ENCODE assay signal across 7 mouse cellular contexts in genomic region chr15:79097611-79098025, GRCm38 (mm10). TPM values are rescaled to one million over a fixed set of nuclear protein-coding genes. Genes with fewer than 3 reads are reported as not detected.
DNase-seq lines count a peak whose midpoint lies in the region; ATAC-seq lines count a peak whose summit lies in the region.

No protein-coding gene starts in this region.

- ATAC-seq in hindbrain, embryonic 15.5 days (ENCODE audit: low FRiP score, low read depth): peak; percentile 59; the same call in 1 of the 2 replicates
- ATAC-seq in erythroid progenitor cell, adult 5-6 weeks (replicated peaks; ENCODE audit: low FRiP score, poor library complexity, severe bottlenecking): no peak

- H3K4me1 ChIP-seq in hindbrain, embryonic 15.5 days (replicated peaks): 0 out of 2 replicates have a peak, but pooled peaks cover 5% of the 10 kb centered on the region

- H3K27me3 ChIP-seq in hindbrain, embryonic 15.5 days: no peaks in the 10 kb centered on the region

- 52% methylated on average over 6 of the region's 6 CpGs for WGBS in hindbrain, embryonic 15.5 days

- no peak overlapping the region for H3K9ac ChIP-seq in hindbrain, embryonic 15.5 days

- no peaks in the 10 kb centered on the region for H3K9me3 ChIP-seq in hindbrain, embryonic 15.5 days

- DNase-seq in right cerebral cortex, postnatal 10 days (ENCODE audit: low spot score in 2 of 2): peak; percentile 53 to 66
- DNase-seq in right cerebral cortex, postnatal 36 days (ENCODE audit: low spot score in 2 of 2): no peak
- peak; percentile 11 to 42 for DNase-seq in frontal cortex, postnatal 36 days (ENCODE audit: low spot score in 2 of 2)
- peak; percentile 42 to 54 for DNase-seq in left cerebral cortex, adult 9 months (ENCODE audit: low spot score in 2 of 2)
- peak; percentile 36 for DNase-seq in ovary, postnatal 14 days (ENCODE audit: low spot score)

- peaks cover 26% of the 10 kb centered on the region for H3K36me3 ChIP-seq in hindbrain, embryonic 15.5 days

- H3K4me2 ChIP-seq in hindbrain, embryonic 15.5 days: no peak overlapping the region

- H3K4me3 ChIP-seq in hindbrain, embryonic 15.5 days: no peak overlapping the region

- H3K27ac ChIP-seq in hindbrain, embryonic 15.5 days (replicated peaks): peak overlapping the region; percentile 42; the same call in 1 of the 2 replicates

RNA-seq across cellular contexts. Expression of gene Micall1, which starts 11.1 kb away (rescaled TPM):
- polyA plus RNA-seq in hindbrain, embryonic 15.5 days (2015; fragmentation: Nextera tagmentation; extraction: Ambion mirVana): 12.4 and 15.0 TPM in 2 replicates
- 0.72 TPM in 1 of 2 replicates, not detected in the other for total RNA-seq in erythroid progenitor cell, adult 5-6 weeks (2015; ENCODE audit: low replicate concordance)
- 1.7 and 4.1 TPM in 2 replicates for total RNA-seq in erythroid progenitor cell, adult 5-6 weeks (2017; ENCODE audit: low replicate concordance)

RNA-seq across cellular contexts. Expression of gene Eif3l, which starts 22.6 kb away (rescaled TPM):
- polyA plus RNA-seq in hindbrain, embryonic 15.5 days (2015; fragmentation: Nextera tagmentation; extraction: Ambion mirVana): 167 and 177 TPM in 2 replicates
- 50.1 and 69.2 TPM in 2 replicates for total RNA-seq in erythroid progenitor cell, adult 5-6 weeks (2015; ENCODE audit: low replicate concordance)
- 47.1 and 47.9 TPM in 2 replicates for total RNA-seq in erythroid progenitor cell, adult 5-6 weeks (2017; ENCODE audit: low replicate concordance)

RNA-seq across cellular contexts. Expression of gene Ankrd54, which starts 34.9 kb away (rescaled TPM):
- 56.0 and 59.7 TPM in 2 replicates for polyA plus RNA-seq in hindbrain, embryonic 15.5 days (2015; fragmentation: Nextera tagmentation; extraction: Ambion mirVana)
- total RNA-seq in erythroid progenitor cell, adult 5-6 weeks (2015; ENCODE audit: low replicate concordance): 64.9 and 75.0 TPM in 2 replicates
- total RNA-seq in erythroid progenitor cell, adult 5-6 weeks (2017; ENCODE audit: low replicate concordance): 37.3 and 66.5 TPM in 2 replicates

RNA-seq across cellular contexts. Expression of gene Polr2f, which starts 43.2 kb away (rescaled TPM):
- 253 and 258 TPM in 2 replicates for polyA plus RNA-seq in hindbrain, embryonic 15.5 days (2015; fragmentation: Nextera tagmentation; extraction: Ambion mirVana)
- total RNA-seq in erythroid progenitor cell, adult 5-6 weeks (2015; ENCODE audit: low replicate concordance): 15.1 and 32.7 TPM in 2 replicates
- total RNA-seq in erythroid progenitor cell, adult 5-6 weeks (2017; ENCODE audit: low replicate concordance): 17.0 and 20.3 TPM in 2 replicates

RNA-seq across cellular contexts. Expression of gene 1700088E04Rik, which starts 43.4 kb away (rescaled TPM):
- 17.2 and 22.0 TPM in 2 replicates for polyA plus RNA-seq in hindbrain, embryonic 15.5 days (2015; fragmentation: Nextera tagmentation; extraction: Ambion mirVana)
- not detected in 2 replicates for total RNA-seq in erythroid progenitor cell, adult 5-6 weeks (2015; ENCODE audit: low replicate concordance)
- total RNA-seq in erythroid progenitor cell, adult 5-6 weeks (2017; ENCODE audit: low replicate concordance): not detected in 2 replicates

Comparison
In these comparisons a context has a peak if more than half of its experiments do, and no peak if none do; other contexts are left out.
1. DNase-seq: peak in right cerebral cortex, postnatal 10 days (2 of 2), frontal cortex, postnatal 36 days (2 of 2), left cerebral cortex, adult 9 months (2 of 2) and ovary, postnatal 14 days (single experiment); none in right cerebral cortex, postnatal 36 days (0 of 2).